Mouse (Mus musculus) testis, adult 2 months (tissue): ENCODE measurements around the gene Gm42906. TPM values are rescaled to one million over a fixed set of nuclear protein-coding genes. Genes with fewer than 3 reads are reported as not detected.

Experiments used
- H3K27ac ChIP-seq: fragments of 200-500 bp; 2 replicates; pipeline ENCODE4 v1.5.1; 2012; ENCODE audit warnings: low read depth, low read length; ENCODE audit not compliant: control insufficient read depth, insufficient read depth
- H3K27me3 ChIP-seq: fragments of 200-500 bp; 2 replicates; pipeline ENCODE4 v1.6.1; 2012; ENCODE audit warnings: mild to moderate bottlenecking, low read length, moderate library complexity; ENCODE audit not compliant: control insufficient read depth, insufficient read depth
- H3K36me3 ChIP-seq: fragments of 200-500 bp; 2 replicates; pipeline ENCODE4 v1.6.1; 2012; ENCODE audit warnings: mild to moderate bottlenecking, low read length; ENCODE audit not compliant: control insufficient read depth, insufficient read depth
- H3K4me1 ChIP-seq: fragments of 200-500 bp; 2 replicates; pipeline ENCODE4 v1.6.1; 2012; ENCODE audit warnings: low read length; ENCODE audit not compliant: control insufficient read depth, insufficient read depth
- H3K4me3 ChIP-seq: fragments of 200-500 bp; 2 replicates; pipeline ENCODE4 v1.5.1; 2012; ENCODE audit warnings: low read depth, mild to moderate bottlenecking, low read length, moderate library complexity, mixed read lengths; ENCODE audit not compliant: control insufficient read depth
- CTCF ChIP-seq: fragments of 200-500 bp; IDR thresholded peaks from 2 replicates; pipeline ENCODE4 v1.5.1; 2012; ENCODE audit warnings: low read depth, mild to moderate bottlenecking, inconsistent platforms, low read length, moderate library complexity; ENCODE audit not compliant: control insufficient read depth, insufficient read depth, insufficient replicate concordance
- POLR2A ChIP-seq: fragments of 200-500 bp; IDR thresholded peaks from 2 replicates; pipeline ENCODE4 v1.6.1; 2012; ENCODE audit warnings: low read depth, mild to moderate bottlenecking, inconsistent platforms, low read length, moderate library complexity; ENCODE audit not compliant: control insufficient read depth
- polyA plus RNA-seq: library from polyadenylated mRNA; depleted of rRNA; stranded (reverse); fragments of >200 nt; gene quantifications from 2 replicates; pipeline ENCODE4 v1.2.3, GENCODE M21; 2012

The Gm42906 gene
- polyA plus RNA-seq, 1 experiment, result not detected

GRCm38 (mm10) chr5:151230427-151230826 lies 197.5 kb downstream of the Gm42906 start:
- Histone ChIP-seq H3K4me3 (peak overlapping the region; percentile 21), H3K36me3 (no peaks in the 10 kb centered on the region), H3K27ac (no peak overlapping the region), H3K27me3 (no peaks in the 10 kb centered on the region; the same call in 1 of the 2 replicates), H3K4me1 (peaks cover 14% of the 10 kb centered on the region)
- no peak for TF ChIP-seq POLR2A
- no peak for TF ChIP-seq CTCF

- peak overlapping the region; percentile 30 for H3K4me3 ChIP-seq
- H3K4me1 ChIP-seq, result peaks cover 9% of the 10 kb centered on the region
- TF ChIP-seq CTCF (no peak), POLR2A (peak; percentile 78; the same call in 1 of the 2 replicates)
- no peaks in the 10 kb centered on the region; the same call in 1 of the 2 replicates for H3K27me3 ChIP-seq
- H3K36me3 ChIP-seq, result no peaks in the 10 kb centered on the region
- no peak overlapping the region for H3K27ac ChIP-seq
Measured at GRCm38 (mm10) chr5:151228367-151229005, 199.5 kb downstream of the Gm42906 start.

- Histone ChIP-seq H3K4me1 (no peaks in the 10 kb centered on the region), H3K27me3 (no peaks in the 10 kb centered on the region), H3K27ac (no peak overlapping the region), H3K4me3 (no peak overlapping the region), H3K36me3 (no peaks in the 10 kb centered on the region)
- TF ChIP-seq POLR2A (no peak), CTCF (no peak)
Measured at GRCm38 (mm10) chr5:151223696-151224366, 204.1 kb downstream of the Gm42906 start.

GRCm38 (mm10) chr5:151222791-151223190 lies 205.2 kb downstream of the Gm42906 start:
- Histone ChIP-seq H3K27ac (no peak overlapping the region), H3K4me1 (no peaks in the 10 kb centered on the region), H3K27me3 (no peaks in the 10 kb centered on the region), H3K4me3 (no peak overlapping the region), H3K36me3 (no peaks in the 10 kb centered on the region)
- no peak for TF ChIP-seq POLR2A
- TF ChIP-seq CTCF, result no peak

- H3K27me3 ChIP-seq, result no peaks in the 10 kb centered on the region
- H3K4me3 ChIP-seq, result no peak overlapping the region
- no peak overlapping the region for H3K27ac ChIP-seq
- no peaks in the 10 kb centered on the region for H3K4me1 ChIP-seq
- H3K36me3 ChIP-seq, result no peaks in the 10 kb centered on the region
- TF ChIP-seq POLR2A, result no peak
- no peak for TF ChIP-seq CTCF
Measured at GRCm38 (mm10) chr5:151218689-151219115, 209.3 kb downstream of the Gm42906 start.

GRCm38 (mm10) chr5:151213097-151213496 lies 214.9 kb downstream of the Gm42906 start:
- Histone ChIP-seq H3K27me3 (no peaks in the 10 kb centered on the region), H3K36me3 (no peaks in the 10 kb centered on the region), H3K4me3 (no peak overlapping the region), H3K27ac (no peak overlapping the region), H3K4me1 (no peaks in the 10 kb centered on the region)
- TF ChIP-seq CTCF (no peak), POLR2A (no peak)

- no peak for TF ChIP-seq CTCF
- TF ChIP-seq POLR2A, result no peak
- no peaks in the 10 kb centered on the region for H3K4me1 ChIP-seq
Measured at GRCm38 (mm10) chr5:151210869-151211268, 217.1 kb downstream of the Gm42906 start.

GRCm38 (mm10) chr5:151210060-151210459 lies 217.9 kb downstream of the Gm42906 start:
- TF ChIP-seq CTCF, result no peak
- TF ChIP-seq POLR2A, result no peak
- Histone ChIP-seq H3K4me3 (no peak overlapping the region), H3K27me3 (no peaks in the 10 kb centered on the region), H3K27ac (no peak overlapping the region), H3K36me3 (no peaks in the 10 kb centered on the region), H3K4me1 (no peaks in the 10 kb centered on the region)

More at GRCm38 (mm10) chr5:151210869-151211268, 217.1 kb downstream of the Gm42906 start:
- no peak overlapping the region for H3K27ac ChIP-seq
- no peak overlapping the region for H3K4me3 ChIP-seq
- H3K27me3 ChIP-seq, result no peaks in the 10 kb centered on the region
- no peaks in the 10 kb centered on the region for H3K36me3 ChIP-seq
